Mouse (Mus musculus) kidney, adult 2 months (tissue): Measurements from ENCODE around the gene Casp8. TPM values are rescaled to one million over a fixed set of nuclear protein-coding genes. Genes with fewer than 3 reads are reported as not detected.
"Not testable (repeated sequence)": the region's sequence is repeated elsewhere in the genome, so short reads cannot be mapped to it uniquely, and the experiment has no call there.

Source experiments
- DNase-seq: peaks from one replicate; pipeline ENCODE4 v3.0.0; 2021
- H3K27ac ChIP-seq: fragments of 200-500 bp; 2 replicates; pipeline ENCODE4 v1.5.1; 2012; ENCODE audit warnings: low read depth, low read length, control low read depth, inconsistent platforms; ENCODE audit not compliant: insufficient read depth
- H3K27me3 ChIP-seq: fragments of 200-500 bp; replicated peaks from 2 replicates; pipeline ENCODE4 v1.6.1; 2012; ENCODE audit warnings: mild to moderate bottlenecking, moderate library complexity, low read length, inconsistent platforms; ENCODE audit not compliant: control insufficient read depth, insufficient read depth
- H3K36me3 ChIP-seq: fragments of 200-500 bp; 2 replicates; pipeline ENCODE4 v1.6.1; 2012; ENCODE audit warnings: mild to moderate bottlenecking, moderate library complexity, low read length, inconsistent platforms; ENCODE audit not compliant: control insufficient read depth, insufficient read depth
- H3K4me1 ChIP-seq: fragments of 200-500 bp; 2 replicates; pipeline ENCODE4 v1.6.1; 2011; ENCODE audit warnings: low read length; ENCODE audit not compliant: control insufficient read depth, insufficient read depth
- H3K4me3 ChIP-seq: fragments of 200-500 bp; 2 replicates; pipeline ENCODE4 v1.5.1; 2011; ENCODE audit warnings: mild to moderate bottlenecking, low read depth, low read length, control low read depth; ENCODE audit not compliant: insufficient read depth
- CTCF ChIP-seq: fragments of 200-500 bp; conservative IDR thresholded peaks from 2 replicates; pipeline ENCODE4 v1.5.1; 2011; ENCODE audit warnings: low read depth, mild to moderate bottlenecking, control low read depth, low read length, moderate library complexity, mixed read lengths; ENCODE audit not compliant: insufficient read depth, insufficient read length
- POLR2A ChIP-seq: fragments of 200-500 bp; IDR thresholded peaks from one replicate; pipeline ENCODE4 v1.6.1; 2011; ENCODE audit warnings: low read depth, low read length, control low read depth
- WGBS: fragments of 180-500 bp; shearing (Covaris S2); methylation state at CpG from one replicate; pipeline ENCODE4 v1.1.7; 2018; 5-methylcytosine and 5-hydroxymethylcytosine counted together
- polyA plus RNA-seq: library from polyadenylated mRNA; depleted of rRNA; stranded (reverse); fragments of >200 nt; gene quantifications from 2 replicates; pipeline ENCODE4 v1.2.3, GENCODE M21; 2012; rRNA removed

Gene Casp8
- 5.5 and 6.9 TPM in 2 replicates for polyA plus RNA-seq

DNA sequence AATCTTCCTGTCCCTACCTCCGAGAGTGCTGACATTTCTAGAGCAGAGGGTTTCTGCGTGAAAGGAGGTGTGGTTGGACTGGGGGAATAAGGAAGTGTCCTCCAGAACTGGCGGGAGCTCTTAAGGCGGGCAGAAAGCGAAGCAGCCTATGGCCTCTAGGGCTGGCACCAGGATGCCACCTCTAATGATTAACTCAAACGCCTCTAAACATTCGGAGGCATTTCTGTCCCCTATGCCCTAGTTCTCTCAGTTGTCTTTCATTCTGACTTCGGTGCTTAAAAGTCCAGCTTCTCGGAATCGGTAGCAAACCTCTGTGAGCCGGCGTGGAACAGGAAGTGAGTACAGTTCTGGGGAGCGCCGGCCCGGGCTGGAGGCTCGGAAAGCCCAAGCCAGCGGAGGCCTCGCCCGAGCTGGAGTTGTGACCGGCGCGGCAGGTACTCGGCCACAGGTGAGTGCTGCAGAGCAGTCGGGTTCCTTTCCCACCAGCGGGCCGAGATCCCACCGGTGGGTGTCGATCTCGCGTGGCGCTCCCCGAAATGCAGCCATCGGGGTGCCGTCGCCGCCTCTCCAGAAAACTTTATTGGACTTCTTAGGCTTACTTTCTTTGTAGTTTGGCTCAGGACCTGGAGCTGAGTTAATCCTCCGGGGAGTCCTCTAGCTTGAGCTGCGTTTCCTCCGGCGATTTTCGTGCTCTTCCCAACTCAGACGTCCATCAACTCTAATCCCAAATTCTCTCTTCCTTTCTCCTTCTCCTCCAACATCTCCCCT is at the start of gene Casp8:
Gene Casp8, plus strand, starts transcription at position 84 of the 768 bp plus-strand sequence.
- H3K4me1 ChIP-seq, result peaks cover 10% of the 10 kb centered on the region; the same call in 1 of the 2 replicates
- peak; percentile 89 for DNase-seq
- no peaks in the 10 kb centered on the region for H3K36me3 ChIP-seq
- under 1% methylated on average over 42 of the region's 42 CpGs for WGBS
- H3K4me3 ChIP-seq, result peak within 1 kb of the TSS; percentile 86
- peak within 1 kb of the TSS; percentile 94 for H3K27ac ChIP-seq
- TF ChIP-seq CTCF, result 0 out of 2 replicates have a peak, but pooled peaks have one; percentile 18
- TF ChIP-seq POLR2A, result peak; percentile 22
- H3K27me3 ChIP-seq, result no peaks in the 10 kb centered on the region

DNA sequence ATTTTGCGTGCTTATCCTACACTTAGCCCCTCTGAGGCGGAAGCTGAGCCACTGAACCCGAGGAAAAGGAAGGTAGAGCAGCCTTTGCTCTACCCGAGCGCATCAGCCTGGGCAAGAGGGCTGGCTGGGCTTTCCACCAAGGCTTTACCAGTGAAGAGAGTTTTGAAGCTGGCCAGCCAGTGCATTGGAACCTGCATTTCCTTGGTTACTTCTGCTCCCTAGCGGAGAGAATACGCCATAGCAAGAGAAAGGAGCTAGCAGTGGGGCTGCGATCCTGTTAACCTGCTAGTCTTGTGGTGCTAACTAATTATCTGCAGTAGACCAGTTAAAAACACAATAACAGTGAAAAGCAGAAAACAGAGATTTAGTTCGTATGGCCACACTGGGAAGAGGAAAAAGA is 48.3 kb upstream of the Casp8 start:
- Histone ChIP-seq H3K27me3 (no peaks in the 10 kb centered on the region), H3K27ac (no peak overlapping the region), H3K36me3 (peaks cover 15% of the 10 kb centered on the region), H3K4me3 (no peak overlapping the region), H3K4me1 (peaks cover 15% of the 10 kb centered on the region; the same call in 1 of the 2 replicates)
- peak; percentile 77 for DNase-seq
- 54% methylated on average over 9 of the region's 9 CpGs for WGBS
- TF ChIP-seq CTCF (peak; percentile 62; the same call in 1 of the 2 replicates), POLR2A (no peak)

DNA sequence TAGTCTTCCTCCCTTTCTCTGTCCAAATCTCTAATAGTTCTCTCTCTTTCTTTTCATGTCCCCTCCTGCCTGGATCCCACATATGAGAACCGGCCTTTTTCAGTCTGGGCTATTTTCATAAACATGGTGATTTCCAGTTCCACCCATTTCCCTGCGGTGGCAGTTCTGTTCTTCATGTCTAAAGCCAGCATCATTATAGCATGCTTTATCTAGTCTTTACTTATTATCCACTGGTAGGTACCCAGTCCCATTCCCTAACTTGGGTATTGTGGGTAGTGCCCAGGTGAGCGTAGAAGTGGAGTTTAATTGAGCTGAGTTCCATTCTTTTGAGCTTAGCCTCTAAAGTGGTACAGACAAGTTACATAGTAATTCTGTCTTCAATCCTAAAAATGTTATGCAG is 35.7 kb upstream of the Casp8 start:
- H3K27ac ChIP-seq, result no peak overlapping the region
- DNase-seq, result no peak
- 92% methylated on average over 3 of the region's 3 CpGs for WGBS
- H3K27me3 ChIP-seq, result no peaks in the 10 kb centered on the region
- no peak overlapping the region for H3K4me3 ChIP-seq
- peaks cover 4% of the 10 kb centered on the region; the same call in 1 of the 2 replicates for H3K36me3 ChIP-seq
- TF ChIP-seq POLR2A (no peak), CTCF (no peak)
- H3K4me1 ChIP-seq, result no peaks in the 10 kb centered on the region

DNA sequence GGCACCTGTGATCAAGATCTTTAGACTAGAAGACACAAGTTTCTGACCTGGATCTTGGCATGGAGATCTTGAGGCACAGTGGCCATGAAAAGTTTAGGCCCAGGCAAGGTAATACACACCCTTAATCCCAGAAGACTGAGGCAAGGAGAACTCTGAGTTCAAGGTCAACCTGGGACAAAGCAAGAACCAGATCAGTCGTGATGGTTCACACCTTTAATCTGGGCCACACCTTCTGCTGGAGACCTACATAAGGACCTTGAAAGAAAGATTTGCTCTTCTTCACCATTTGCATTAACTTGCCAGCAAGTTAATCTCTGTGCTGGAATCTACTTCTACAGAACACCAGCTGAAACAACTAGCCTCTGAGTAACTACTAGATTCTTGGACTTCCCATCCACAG is 34.6 kb upstream of the Casp8 start:
- no peaks in the 10 kb centered on the region for H3K4me1 ChIP-seq
- WGBS, result 41% methylated on average over 1 of the region's 1 CpGs
- no peak for DNase-seq
- no peak for TF ChIP-seq POLR2A
- TF ChIP-seq CTCF, result no peak
- H3K27me3 ChIP-seq, result no peaks in the 10 kb centered on the region
- H3K36me3 ChIP-seq, result no peaks in the 10 kb centered on the region; the same call in 1 of the 2 replicates
- H3K27ac ChIP-seq, result no peak overlapping the region
- H3K4me3 ChIP-seq, result no peak overlapping the region

DNA sequence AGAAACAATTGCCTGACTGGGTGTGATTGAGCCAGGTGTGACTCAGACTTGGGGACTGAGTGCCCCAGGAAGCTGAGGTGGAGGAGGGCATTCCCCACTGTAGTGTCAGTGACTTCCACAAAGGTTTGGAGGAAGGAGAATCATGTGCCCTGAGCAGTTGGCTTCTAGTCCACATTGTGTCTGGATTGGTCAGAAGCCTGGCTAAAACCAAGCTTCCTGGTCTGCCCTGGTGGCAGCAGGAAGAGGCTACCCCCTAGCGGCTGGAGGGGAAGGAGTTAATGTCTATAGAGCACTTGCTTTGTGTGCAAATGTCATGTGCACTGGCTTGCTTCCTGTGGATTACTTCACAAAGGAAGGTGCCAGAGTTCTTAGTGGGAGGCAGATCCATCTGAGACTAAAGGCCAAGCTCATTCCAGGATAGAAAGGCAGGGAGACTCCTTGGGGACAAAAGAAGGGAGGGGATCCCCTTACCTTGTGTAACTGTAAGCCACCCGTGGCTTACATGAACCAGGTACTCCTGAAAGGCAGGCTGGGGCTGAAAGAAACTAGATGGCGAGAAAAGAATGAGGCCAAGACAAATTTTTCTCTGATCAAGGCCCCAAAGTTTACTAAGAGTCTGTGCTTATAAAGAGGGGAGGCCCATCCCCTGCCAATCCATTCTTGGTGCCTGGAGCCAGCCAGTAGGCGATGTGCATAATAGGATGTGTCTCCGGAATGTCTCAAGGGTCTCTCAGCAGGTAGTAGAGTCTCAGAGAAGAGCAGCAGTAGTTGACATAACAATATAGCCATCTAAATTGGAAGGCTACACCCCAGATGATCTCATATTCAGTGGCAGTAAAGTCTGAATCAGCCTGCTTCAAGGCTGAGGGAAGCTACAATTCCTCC is 33.5 kb upstream of the Casp8 start:
- H3K4me1 ChIP-seq, H3K27me3 ChIP-seq, H3K4me3 ChIP-seq, H3K27ac ChIP-seq, H3K36me3 ChIP-seq: not testable (repeated sequence)
- 75% methylated on average over 5 of the region's 5 CpGs for WGBS
- peak; percentile 47 for TF ChIP-seq CTCF
- peak; percentile 68 for DNase-seq

DNA sequence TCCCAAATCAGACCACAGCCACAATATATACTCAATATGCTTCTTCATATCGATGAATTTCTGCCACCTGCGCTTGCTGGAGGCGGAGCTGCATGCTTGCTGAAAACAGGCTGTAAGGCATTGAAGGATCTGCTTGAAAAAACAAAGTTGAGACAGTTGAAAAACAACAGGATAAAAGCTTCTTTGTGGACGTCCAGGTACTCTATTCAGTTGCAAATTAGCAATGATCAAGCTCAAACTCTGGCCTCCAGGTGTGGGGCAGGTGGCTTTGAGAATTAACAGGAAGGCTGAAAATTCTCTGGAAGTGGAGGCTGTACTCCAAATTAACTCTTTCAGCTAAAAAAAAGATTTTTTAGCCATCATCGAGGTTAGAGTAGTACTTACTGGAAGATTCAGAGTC is 32.6 kb upstream of the Casp8 start:
- no peak overlapping the region for H3K4me3 ChIP-seq
- WGBS, result 85% methylated on average over 5 of the region's 5 CpGs
- no peak for DNase-seq
- no peaks in the 10 kb centered on the region for H3K27me3 ChIP-seq
- no peaks in the 10 kb centered on the region for H3K4me1 ChIP-seq
- TF ChIP-seq POLR2A (no peak), CTCF (no peak)
- no peak overlapping the region for H3K27ac ChIP-seq
- H3K36me3 ChIP-seq, result no peaks in the 10 kb centered on the region; the same call in 1 of the 2 replicates

DNA sequence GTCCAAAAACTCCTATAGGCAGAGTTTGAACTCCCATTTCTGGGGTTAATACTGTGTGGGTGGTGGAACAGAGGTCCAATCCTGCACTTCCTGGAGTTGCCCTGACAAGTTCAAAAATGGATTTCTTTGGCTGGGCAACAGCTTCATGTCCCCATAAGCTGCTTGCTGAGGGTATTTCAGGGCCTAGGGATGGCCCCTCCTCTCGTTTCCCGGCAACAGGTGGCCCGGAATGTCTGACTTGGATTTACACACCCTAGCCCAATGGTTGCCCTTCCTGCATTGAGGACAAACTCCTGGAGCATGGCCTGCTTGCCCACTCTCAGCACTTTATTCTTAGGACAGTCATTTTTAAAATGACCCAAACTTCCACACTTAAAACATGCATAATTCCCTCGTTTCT is 28.7 kb upstream of the Casp8 start:
- not testable (repeated sequence) for H3K36me3 ChIP-seq, H3K27ac ChIP-seq, DNase-seq, H3K4me1 ChIP-seq, H3K4me3 ChIP-seq, H3K27me3 ChIP-seq
- WGBS, result 76% methylated on average over 4 of the region's 4 CpGs
